Mouse (Mus musculus) myocyte (in vitro differentiated cells): ENCODE measurements around the gene Fam196a.

ENCODE experiments used
- CEBPB ChIP-seq: IDR thresholded peaks from 2 replicates; pipeline ENCODE4 v1.6.1; 2011; ENCODE audit warnings: mild to moderate bottlenecking, moderate library complexity; ENCODE audit not compliant: poor library complexity, insufficient read depth, severe bottlenecking
- MYOG ChIP-seq, 3 experiments: IDR thresholded peaks; one replicate each; pipeline ENCODE4 v1.6.1; 2011; ENCODE audit warnings: control low read depth in 2 of 3, low read depth in 2 of 3, mild to moderate bottlenecking in 2 of 3; ENCODE audit not compliant: insufficient read length in 2 of 3, control insufficient read depth in 1 of 3, insufficient read depth in 1 of 3
- POLR2A ChIP-seq: IDR thresholded peaks from one replicate; pipeline ENCODE4 v1.6.1; 2011; ENCODE audit warnings: low read depth, mild to moderate bottlenecking, control low read depth, moderate library complexity; ENCODE audit not compliant: insufficient read length
- POLR2AphosphoS2 ChIP-seq: IDR thresholded peaks from one replicate; pipeline ENCODE4 v1.6.1; 2011; ENCODE audit warnings: low read depth, control low read depth; ENCODE audit not compliant: insufficient read length
- SRF ChIP-seq: IDR thresholded peaks from one replicate; pipeline ENCODE4 v1.6.1; 2011; ENCODE audit warnings: low read depth; ENCODE audit not compliant: control insufficient read depth, insufficient read length
- TCF12 ChIP-seq: IDR thresholded peaks from one replicate; pipeline ENCODE4 v1.6.1; 2011; ENCODE audit warnings: mild to moderate bottlenecking, control low read depth; ENCODE audit not compliant: poor library complexity, insufficient read depth, severe bottlenecking
- USF1 ChIP-seq: IDR thresholded peaks from one replicate; pipeline ENCODE4 v1.6.1; 2011; ENCODE audit warnings: low read depth, mild to moderate bottlenecking, control low read depth, moderate library complexity

- TF ChIP-seq POLR2A (no peak), CEBPB (no peak), POLR2AphosphoS2 (no peak), SRF (no peak), MYOG (IDR thresholded peaks at IDR 0.05; ENCODE audit: control insufficient read depth in 1 of 3, insufficient read depth in 1 of 3, insufficient read length in 2 of 3, low read depth in 2 of 3) (no peak), TCF12 (no peak), USF1 (no peak)
Measured at GRCm38 (mm10) chr7:134959086-134959485, 20.9 kb upstream of the Fam196a start.
